Mouse (Mus musculus): Measurements from ENCODE around the gene Spata5.

DNA sequence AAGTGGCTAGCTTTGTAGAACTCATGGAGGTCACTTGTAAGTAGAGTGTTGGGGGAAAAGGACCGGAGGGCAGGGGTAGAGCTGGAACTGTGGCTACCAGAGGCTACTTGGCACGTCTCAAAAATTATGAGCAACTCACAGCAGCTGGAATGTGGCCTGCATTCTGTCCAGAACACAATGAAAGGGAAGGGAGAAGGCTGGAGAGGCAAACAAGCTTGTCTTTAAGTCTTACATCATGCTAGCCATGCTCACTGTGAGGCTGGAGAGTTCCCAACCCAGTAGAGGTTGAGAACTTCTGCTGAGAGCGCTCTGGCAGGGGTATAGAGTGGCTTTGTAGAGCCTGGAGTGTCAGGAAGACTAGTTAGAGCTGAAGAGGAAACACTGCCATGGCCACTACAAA, 22.1 kb upstream of the Spata5 start:
- no peak for TF ChIP-seq CTCF (IDR thresholded peaks at IDR 0.05; ENCODE audit: low read depth, low read length)
- TF ChIP-seq POLR2A (IDR thresholded peaks at IDR 0.05; ENCODE audit: borderline replicate concordance, low read depth, low read length): no peak

Data from bone marrow macrophage, adult 2 months (primary cell).